Mouse (Mus musculus): ENCODE measurements around the gene Spats2. TPM values are rescaled to one million over a fixed set of nuclear protein-coding genes. Genes with fewer than 3 reads are reported as not detected.

Spats2 gene
- polyA plus RNA-seq, 1 experiment from 2014 or later = 28.0 TPM

DNA sequence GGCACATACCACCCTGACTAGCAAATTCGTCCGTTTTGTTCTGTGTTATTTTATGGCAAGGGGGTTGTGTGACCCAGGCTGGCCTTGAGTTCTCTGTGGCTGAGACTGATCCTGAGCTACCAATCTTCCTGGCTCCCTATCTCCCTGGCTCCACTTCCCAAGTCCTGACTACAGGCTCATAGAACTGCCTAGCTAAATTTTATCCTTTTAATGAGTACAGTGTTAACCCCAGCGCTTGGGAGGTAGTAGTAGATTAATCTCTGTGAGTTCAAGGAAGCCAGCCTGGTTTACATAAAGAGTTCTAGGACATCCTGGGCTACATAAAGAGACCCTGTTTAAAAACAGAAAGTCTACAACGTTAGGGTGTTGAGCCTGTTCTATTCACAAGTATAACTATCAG lies 13.9 kb upstream of the Spats2 start:
- H3K4me1 ChIP-seq (ENCODE audit: control insufficient read depth, insufficient read depth, low read length) = no peaks in the 10 kb centered on the region
- no peak overlapping the region for H3K4me3 ChIP-seq (ENCODE audit: low read depth, low read length)
- ATAC-seq = no peak
- H3K27ac ChIP-seq (ENCODE audit: low read length) = no peak overlapping the region
- H3K9ac ChIP-seq (ENCODE audit: low read depth, low read length) = no peak overlapping the region
- WGBS = 76% methylated on average over 4 of the region's 4 CpGs
- no peaks in the 10 kb centered on the region for H3K27me3 ChIP-seq (ENCODE audit: control insufficient read depth, insufficient read depth, low read depth, low read length)
- no peaks in the 10 kb centered on the region for H3K36me3 ChIP-seq (ENCODE audit: control insufficient read depth, insufficient read depth, low read length)
- no peaks in the 10 kb centered on the region for H3K9me3 ChIP-seq (replicated peaks; ENCODE audit: control insufficient read depth, low read length, poor library complexity, severe bottlenecking)
- H3K4me2 ChIP-seq (ENCODE audit: low read length) = no peak overlapping the region

DNA sequence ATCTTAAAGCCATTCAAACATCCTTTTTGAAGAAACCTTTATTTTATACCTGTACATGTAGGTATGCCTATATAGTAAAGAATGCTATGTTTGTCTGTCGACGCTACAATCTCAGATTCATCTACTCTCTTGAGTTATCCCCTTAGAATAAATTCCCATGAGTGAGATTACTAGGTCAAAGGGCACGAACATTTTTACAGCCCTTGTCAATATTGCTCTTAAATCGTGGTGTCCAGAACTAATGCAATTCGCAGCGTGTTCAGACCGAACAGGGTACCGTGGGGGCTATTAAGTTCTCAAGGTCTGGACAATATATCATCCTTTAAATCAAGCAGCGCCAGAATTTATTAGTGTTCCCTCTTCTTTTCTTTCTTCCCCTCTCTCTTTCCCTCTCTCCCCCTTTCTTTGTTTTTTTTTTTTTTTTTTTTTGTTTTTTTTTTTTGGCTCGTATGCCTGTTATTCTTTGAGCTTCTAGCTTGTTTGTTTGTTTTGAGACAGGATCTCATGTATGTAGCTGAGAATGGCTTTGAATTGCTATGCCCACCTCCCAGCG lies 12.8 kb upstream of the Spats2 start:
- no peaks in the 10 kb centered on the region for H3K27me3 ChIP-seq (ENCODE audit: control insufficient read depth, insufficient read depth, low read depth, low read length)
- WGBS = 64% methylated on average over 11 of the region's 11 CpGs
- H3K27ac ChIP-seq (ENCODE audit: low read length) = no peak overlapping the region
- H3K4me2 ChIP-seq (ENCODE audit: low read length) = no peak overlapping the region
- H3K36me3 ChIP-seq (ENCODE audit: control insufficient read depth, insufficient read depth, low read length) = no peaks in the 10 kb centered on the region
- no peaks in the 10 kb centered on the region for H3K4me1 ChIP-seq (ENCODE audit: control insufficient read depth, insufficient read depth, low read length)
- ATAC-seq = no peak
- no peak overlapping the region for H3K9ac ChIP-seq (ENCODE audit: low read depth, low read length)
- no peaks in the 10 kb centered on the region for H3K9me3 ChIP-seq (replicated peaks; ENCODE audit: control insufficient read depth, low read length, poor library complexity, severe bottlenecking)
- H3K4me3 ChIP-seq (ENCODE audit: low read depth, low read length) = no peak overlapping the region

DNA sequence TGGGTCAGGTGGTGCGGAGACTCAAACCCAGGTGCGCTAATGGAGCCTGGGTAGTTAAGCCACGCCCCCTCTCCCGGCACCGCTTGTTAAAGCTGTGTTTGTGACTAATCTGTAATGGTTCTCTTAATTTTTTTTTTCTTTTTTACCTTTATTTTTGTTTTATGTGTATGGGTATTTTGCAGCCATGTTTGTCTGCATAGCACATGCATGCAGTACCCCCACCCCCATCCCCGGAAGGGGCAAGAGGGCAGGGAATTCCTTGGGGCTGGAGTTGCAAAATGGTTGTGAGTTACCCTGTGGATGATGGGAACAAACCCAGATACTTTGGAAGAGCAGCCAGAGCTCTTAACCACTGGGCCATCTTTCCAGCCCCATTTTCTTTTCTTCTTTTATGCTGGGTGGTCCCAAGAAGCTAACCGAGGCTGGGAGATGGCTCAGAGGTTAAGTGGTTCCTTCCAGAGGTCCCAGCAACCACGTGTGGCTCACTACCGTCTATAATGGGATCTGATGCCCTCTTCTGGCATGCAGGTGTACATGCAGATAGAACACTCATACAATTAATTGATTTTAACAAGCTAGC lies 12.2 kb upstream of the Spats2 start:
- H3K36me3 ChIP-seq (ENCODE audit: control insufficient read depth, insufficient read depth, low read length) = no peaks in the 10 kb centered on the region
- no peak for ATAC-seq
- H3K4me2 ChIP-seq (ENCODE audit: low read length) = no peak overlapping the region
- no peak overlapping the region for H3K27ac ChIP-seq (ENCODE audit: low read length)
- no peak overlapping the region for H3K9ac ChIP-seq (ENCODE audit: low read depth, low read length)
- WGBS = 8% methylated on average over 9 of the region's 9 CpGs
- H3K27me3 ChIP-seq (ENCODE audit: control insufficient read depth, insufficient read depth, low read depth, low read length) = no peaks in the 10 kb centered on the region
- H3K9me3 ChIP-seq (replicated peaks; ENCODE audit: control insufficient read depth, low read length, poor library complexity, severe bottlenecking) = no peaks in the 10 kb centered on the region
- no peaks in the 10 kb centered on the region for H3K4me1 ChIP-seq (ENCODE audit: control insufficient read depth, insufficient read depth, low read length)
- H3K4me3 ChIP-seq (ENCODE audit: low read depth, low read length) = no peak overlapping the region

DNA sequence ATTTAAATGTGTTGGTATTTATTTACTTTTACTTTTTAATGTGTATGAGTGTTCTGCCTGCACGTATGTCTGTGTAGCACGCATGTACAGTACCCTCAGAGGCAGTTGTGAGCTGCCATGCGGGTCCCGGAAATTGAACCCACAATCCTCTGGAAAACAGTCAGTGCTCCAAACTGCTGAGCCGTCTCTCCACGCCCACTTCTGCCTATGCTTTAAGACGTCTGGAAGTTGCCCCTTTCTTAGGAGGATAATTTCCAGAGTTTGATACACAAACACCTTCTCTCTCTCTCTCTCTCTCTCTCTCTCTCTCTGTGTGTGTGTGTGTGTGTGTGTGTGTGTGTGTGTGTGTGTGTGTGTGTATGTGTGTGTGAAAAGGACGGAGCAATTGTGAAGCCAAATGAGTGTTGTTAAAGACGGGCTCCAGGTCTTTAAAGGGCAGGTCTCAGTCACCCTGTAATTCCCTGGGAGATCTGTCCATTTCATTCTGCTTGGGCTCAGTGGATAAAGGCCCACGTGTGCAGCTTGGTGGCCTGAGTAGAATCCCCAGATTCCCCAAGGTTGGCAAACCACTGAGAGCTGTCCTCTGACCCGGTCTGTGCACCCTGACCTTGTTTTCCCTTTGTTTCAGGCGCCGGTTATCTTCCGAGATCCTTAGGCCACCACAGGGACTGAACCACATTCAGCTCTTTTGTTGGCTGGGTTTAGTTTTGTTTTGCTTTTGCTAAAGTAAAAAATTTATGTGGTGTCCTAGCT lies 11.2 kb upstream of the Spats2 start:
- H3K36me3 ChIP-seq (ENCODE audit: control insufficient read depth, insufficient read depth, low read length) = no peaks in the 10 kb centered on the region
- H3K4me2 ChIP-seq (ENCODE audit: low read length) = no peak overlapping the region
- H3K4me1 ChIP-seq (ENCODE audit: control insufficient read depth, insufficient read depth, low read length) = no peaks in the 10 kb centered on the region
- no peaks in the 10 kb centered on the region for H3K27me3 ChIP-seq (ENCODE audit: control insufficient read depth, insufficient read depth, low read depth, low read length)
- no peaks in the 10 kb centered on the region for H3K9me3 ChIP-seq (replicated peaks; ENCODE audit: control insufficient read depth, low read length, poor library complexity, severe bottlenecking)
- H3K4me3 ChIP-seq (ENCODE audit: low read depth, low read length) = no peak overlapping the region
- no peak overlapping the region for H3K9ac ChIP-seq (ENCODE audit: low read depth, low read length)
- 47% methylated on average over 14 of the region's 14 CpGs for WGBS
- no peak for ATAC-seq
- H3K27ac ChIP-seq (ENCODE audit: low read length) = no peak overlapping the region

- H3K4me2 ChIP-seq (ENCODE audit: low read length) = no peak overlapping the region
- no peaks in the 10 kb centered on the region for H3K27me3 ChIP-seq (ENCODE audit: control insufficient read depth, insufficient read depth, low read depth, low read length)
- 87% methylated on average over 7 of the region's 7 CpGs for WGBS
Observed at GRCm38 (mm10) chr15:99115065-99115423, 10.7 kb upstream of the Spats2 start.

GRCm38 (mm10) chr15:99116539-99116938 lies 9.2 kb upstream of the Spats2 start:
- no peaks in the 10 kb centered on the region for H3K27me3 ChIP-seq (ENCODE audit: control insufficient read depth, insufficient read depth, low read depth, low read length)
- 54% methylated on average over 11 of the region's 11 CpGs for WGBS

More at GRCm38 (mm10) chr15:99115065-99115423, 10.7 kb upstream of the Spats2 start:
- no peak overlapping the region for H3K27ac ChIP-seq (ENCODE audit: low read length)
- no peaks in the 10 kb centered on the region for H3K36me3 ChIP-seq (ENCODE audit: control insufficient read depth, insufficient read depth, low read length)
- H3K4me3 ChIP-seq (ENCODE audit: low read depth, low read length) = no peak overlapping the region
- ATAC-seq = no peak
- no peak overlapping the region for H3K9ac ChIP-seq (ENCODE audit: low read depth, low read length)
- no peaks in the 10 kb centered on the region for H3K4me1 ChIP-seq (ENCODE audit: control insufficient read depth, insufficient read depth, low read length)
- H3K9me3 ChIP-seq (replicated peaks; ENCODE audit: control insufficient read depth, low read length, poor library complexity, severe bottlenecking) = no peaks in the 10 kb centered on the region

DNA sequence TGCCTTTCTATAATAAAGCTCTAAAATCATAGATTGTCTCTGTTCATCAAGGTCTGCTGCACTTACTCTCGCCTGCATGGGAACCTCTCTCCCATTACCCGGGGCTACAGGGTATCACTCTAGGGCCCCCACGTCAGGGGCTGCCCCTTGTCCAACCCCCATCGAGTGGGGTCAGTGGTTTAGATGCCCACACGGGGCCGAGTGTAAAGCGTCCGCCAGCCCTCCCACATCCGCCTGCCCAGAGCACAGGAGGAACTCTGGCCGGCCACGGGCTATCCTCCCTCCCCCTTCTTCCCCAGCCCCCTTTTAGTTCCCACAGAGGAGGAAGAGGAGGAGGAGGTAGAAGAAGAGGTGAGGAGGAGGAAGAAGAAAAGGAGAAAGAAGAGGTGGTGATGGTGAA lies 4.9 kb upstream of the Spats2 start:
- no peak overlapping the region for H3K4me3 ChIP-seq (ENCODE audit: low read depth, low read length)
- no peaks in the 10 kb centered on the region for H3K4me1 ChIP-seq (ENCODE audit: control insufficient read depth, insufficient read depth, low read length)
- no peak overlapping the region for H3K27ac ChIP-seq (ENCODE audit: low read length)
- ATAC-seq = no peak
- no peaks in the 10 kb centered on the region for H3K27me3 ChIP-seq (ENCODE audit: control insufficient read depth, insufficient read depth, low read depth, low read length)
- no peaks in the 10 kb centered on the region for H3K9me3 ChIP-seq (replicated peaks; ENCODE audit: control insufficient read depth, low read length, poor library complexity, severe bottlenecking)
- WGBS = 13% methylated on average over 11 of the region's 11 CpGs
- 0 out of 2 replicates have a peak overlapping the region, but pooled peaks have one; percentile 20 for H3K9ac ChIP-seq (ENCODE audit: low read depth, low read length)
- H3K36me3 ChIP-seq (ENCODE audit: control insufficient read depth, insufficient read depth, low read length) = no peaks in the 10 kb centered on the region
- H3K4me2 ChIP-seq (ENCODE audit: low read length) = no peak overlapping the region

More at GRCm38 (mm10) chr15:99116539-99116938, 9.2 kb upstream of the Spats2 start:
- H3K36me3 ChIP-seq (ENCODE audit: control insufficient read depth, insufficient read depth, low read length) = no peaks in the 10 kb centered on the region
- no peak overlapping the region for H3K4me2 ChIP-seq (ENCODE audit: low read length)
- no peak overlapping the region for H3K4me3 ChIP-seq (ENCODE audit: low read depth, low read length)
- H3K9me3 ChIP-seq (replicated peaks; ENCODE audit: control insufficient read depth, low read length, poor library complexity, severe bottlenecking) = no peaks in the 10 kb centered on the region
- H3K9ac ChIP-seq (ENCODE audit: low read depth, low read length) = no peak overlapping the region
- no peak overlapping the region for H3K27ac ChIP-seq (ENCODE audit: low read length)
- ATAC-seq = no peak
- H3K4me1 ChIP-seq (ENCODE audit: control insufficient read depth, insufficient read depth, low read length) = no peaks in the 10 kb centered on the region

DNA sequence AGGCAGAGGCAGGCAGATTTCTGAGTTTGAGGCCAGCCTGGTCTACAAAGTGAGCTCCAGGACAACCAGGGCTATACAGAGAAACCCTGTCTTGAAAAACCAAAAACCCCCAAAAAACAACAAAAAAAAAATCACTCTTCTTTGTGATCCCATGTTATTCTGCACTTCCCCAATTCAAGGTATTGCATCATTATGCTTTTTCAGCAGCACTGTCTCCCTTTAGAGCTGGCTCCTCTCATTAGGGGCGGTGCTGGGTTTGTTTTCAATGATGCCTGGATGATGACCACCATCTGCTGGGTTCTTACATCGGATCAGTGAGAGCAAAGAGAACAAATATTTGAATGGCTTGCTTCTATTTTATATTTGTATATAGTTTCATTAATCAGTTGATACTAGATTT lies 3.1 kb upstream of the Spats2 start:
- WGBS = 89% methylated on average over 2 of the region's 2 CpGs
- Histone ChIP-seq H3K27ac (ENCODE audit: low read length) (no peak overlapping the region), H3K9me3 (replicated peaks; ENCODE audit: control insufficient read depth, low read length, poor library complexity, severe bottlenecking) (no peaks in the 10 kb centered on the region), H3K4me3 (ENCODE audit: low read depth, low read length) (no peak overlapping the region), H3K4me1 (ENCODE audit: control insufficient read depth, insufficient read depth, low read length) (peaks cover 3% of the 10 kb centered on the region), H3K27me3 (ENCODE audit: control insufficient read depth, insufficient read depth, low read depth, low read length) (no peaks in the 10 kb centered on the region), H3K36me3 (ENCODE audit: control insufficient read depth, insufficient read depth, low read length) (no peaks in the 10 kb centered on the region), H3K9ac (ENCODE audit: low read depth, low read length) (no peak overlapping the region), H3K4me2 (ENCODE audit: low read length) (no peak overlapping the region)
- no peak for ATAC-seq

- WGBS = under 1% methylated on average over 64 of the region's 115 CpGs
- peak overlapping the region; percentile 86 for H3K27ac ChIP-seq (ENCODE audit: low read length)
- no peaks in the 10 kb centered on the region for H3K27me3 ChIP-seq (ENCODE audit: control insufficient read depth, insufficient read depth, low read depth, low read length)
- H3K4me3 ChIP-seq (ENCODE audit: low read depth, low read length) = peak overlapping the region; percentile 62
- peak overlapping the region; percentile 83 for H3K4me2 ChIP-seq (ENCODE audit: low read length)
- no peaks in the 10 kb centered on the region for H3K9me3 ChIP-seq (replicated peaks; ENCODE audit: control insufficient read depth, low read length, poor library complexity, severe bottlenecking)
- H3K4me1 ChIP-seq (ENCODE audit: control insufficient read depth, insufficient read depth, low read length) = peaks cover 23% of the 10 kb centered on the region
- H3K9ac ChIP-seq (ENCODE audit: low read depth, low read length) = peak overlapping the region; percentile 88
- H3K36me3 ChIP-seq (ENCODE audit: control insufficient read depth, insufficient read depth, low read length) = no peaks in the 10 kb centered on the region
- peak; percentile 92 for ATAC-seq
Observed at GRCm38 (mm10) chr15:99126081-99126815, 532 bp downstream of the Spats2 start.
